Mouse (Mus musculus): Measurements from ENCODE around the gene Hivep2.

Hivep2 gene

DNA sequence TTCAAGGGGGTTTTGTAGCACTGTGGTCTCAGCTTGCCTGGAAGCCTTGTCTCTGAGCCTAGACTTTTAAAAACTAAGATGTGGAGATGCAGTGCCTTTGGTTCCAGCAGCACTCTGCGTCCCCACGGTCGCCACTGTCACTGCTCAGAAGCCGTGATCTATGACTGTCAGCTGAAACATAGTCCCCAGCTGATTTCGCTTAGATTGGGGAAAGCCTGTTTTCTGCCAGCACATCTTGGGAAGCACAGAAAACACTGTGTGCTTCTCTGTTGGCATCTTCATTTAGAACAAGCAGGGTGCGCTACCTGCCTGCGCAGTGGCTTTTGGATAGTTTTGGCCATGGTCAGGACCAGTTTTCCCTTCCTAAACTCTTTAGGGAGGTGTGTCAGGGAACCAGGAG lies 59.1 kb downstream of the Hivep2 start:
- DNase-seq = no peak

DNA sequence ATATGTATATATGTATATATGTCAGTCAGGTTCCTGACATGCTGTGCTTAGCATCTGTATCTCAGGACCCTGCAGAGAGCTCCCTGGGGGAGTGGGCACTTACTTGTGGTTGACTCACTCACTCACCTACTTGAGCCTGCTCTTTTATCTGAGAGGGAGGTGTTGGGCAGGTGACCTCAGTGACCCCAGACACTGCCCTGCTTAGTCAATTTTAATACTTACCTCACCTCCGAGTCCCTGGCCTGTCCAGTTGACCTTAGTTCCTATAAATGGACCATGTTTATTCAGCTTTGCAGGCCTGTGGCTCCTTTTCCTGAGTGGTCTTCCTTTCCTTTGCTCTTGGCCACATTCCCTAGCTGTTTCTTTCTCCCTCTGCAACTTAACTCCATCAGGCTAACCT lies 61.9 kb downstream of the Hivep2 start:
- no peak for DNase-seq

DNA sequence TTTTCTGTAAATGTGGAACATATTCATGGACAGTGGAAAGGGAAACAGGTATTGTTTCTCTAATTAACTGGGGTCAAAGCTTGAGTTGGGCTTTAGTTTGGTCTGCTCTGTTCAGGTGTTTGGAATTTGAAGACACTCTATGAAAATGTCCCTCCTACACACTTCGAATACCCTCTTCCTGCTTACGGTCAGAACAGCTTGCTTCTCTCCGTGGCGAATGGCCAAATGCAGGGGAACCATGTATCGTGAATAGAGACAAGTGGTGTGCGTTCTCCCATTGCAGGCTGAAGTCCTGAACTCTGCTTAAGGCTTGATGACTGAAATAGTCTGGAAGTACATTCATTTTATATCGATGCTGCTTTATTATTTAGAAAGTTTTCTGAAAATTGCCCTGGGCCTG lies 63.1 kb downstream of the Hivep2 start:
- no peak for DNase-seq

DNA sequence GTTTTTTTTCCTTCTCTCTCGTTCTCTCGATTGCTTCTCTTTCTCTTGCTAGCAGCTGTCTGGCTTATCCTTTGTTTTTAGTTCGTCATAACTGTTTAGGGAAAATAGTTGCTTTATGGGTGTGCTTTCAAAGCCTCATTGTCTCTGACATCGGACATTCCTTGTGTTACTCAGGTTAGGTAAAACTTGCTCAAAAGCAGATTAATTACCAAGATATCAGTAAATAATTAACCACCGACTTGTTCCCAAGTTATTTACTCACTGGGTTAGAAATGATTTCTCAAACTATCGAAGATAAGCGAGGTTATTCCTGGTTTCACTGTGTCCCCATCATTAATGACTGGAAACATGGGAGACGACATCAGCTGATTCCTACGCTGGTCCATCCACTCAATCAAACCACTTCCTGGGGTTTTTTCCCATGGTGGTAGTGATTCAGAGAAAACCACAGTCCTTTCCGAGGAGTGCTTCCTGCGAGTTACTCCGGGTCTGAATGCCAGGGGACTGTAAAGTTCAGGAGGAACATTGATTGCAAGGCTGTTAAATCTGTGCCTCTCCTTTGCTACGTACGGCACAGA lies 64.7 kb downstream of the Hivep2 start:
- DNase-seq = no peak

DNA sequence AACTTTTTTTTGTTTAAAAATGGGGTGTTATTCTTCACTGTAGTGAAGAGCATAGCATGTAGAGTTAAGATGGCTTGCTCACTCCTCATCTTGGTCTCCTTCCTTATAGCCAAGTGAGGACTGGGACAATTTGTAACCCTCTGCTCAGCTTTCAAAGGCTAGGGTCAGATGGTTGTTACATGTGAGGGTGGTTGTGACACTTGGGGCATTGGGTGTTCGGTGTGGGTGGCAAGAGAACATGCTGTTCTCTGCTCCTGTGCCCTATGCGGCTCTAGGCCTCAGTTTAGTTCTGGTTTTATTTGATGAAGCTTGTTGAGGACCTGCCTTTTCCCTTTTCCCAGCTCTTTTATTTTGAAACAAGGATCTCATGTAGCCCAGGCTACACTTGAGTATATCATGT lies 66.7 kb downstream of the Hivep2 start:
- DNase-seq = no peak

DNA sequence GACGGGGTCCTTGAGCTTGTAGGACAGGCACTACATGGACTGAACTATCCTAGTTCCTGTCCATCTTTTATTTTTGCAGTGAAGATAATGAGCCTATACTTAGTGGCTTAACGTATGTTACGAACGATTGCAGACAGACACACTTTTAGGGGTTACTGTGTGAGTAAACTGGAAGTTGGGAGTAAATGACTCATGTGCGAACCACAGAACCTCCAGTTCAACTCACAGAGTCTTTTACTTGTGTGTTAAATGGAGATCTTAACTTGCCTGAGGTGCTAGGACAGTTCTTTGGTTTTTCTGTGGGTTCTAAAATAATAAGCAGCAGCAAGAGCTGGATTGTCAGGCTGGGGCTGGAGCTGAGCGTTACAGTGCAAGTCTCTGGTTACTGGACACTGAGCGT lies 68.2 kb downstream of the Hivep2 start:
- DNase-seq = no peak

DNA sequence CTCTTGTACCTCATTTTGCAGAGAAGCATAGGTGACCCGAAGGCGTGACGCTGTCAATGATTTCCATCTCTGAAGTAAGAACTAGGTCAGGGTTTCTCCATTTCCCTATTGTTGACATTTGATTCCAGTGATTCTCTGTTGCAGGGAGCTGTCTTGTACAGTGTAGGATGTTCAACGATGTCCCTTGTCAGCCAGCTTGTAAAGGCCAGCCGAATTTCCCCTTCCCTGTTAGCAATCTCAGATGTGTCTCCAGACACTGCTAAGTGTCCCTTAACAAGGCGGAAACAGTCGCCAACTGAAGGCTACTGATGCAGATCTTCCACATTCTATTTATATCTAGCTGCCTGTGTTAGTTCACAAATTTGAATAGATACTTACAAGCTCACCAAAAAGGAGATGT lies 68.9 kb downstream of the Hivep2 start:
- peak; percentile 55 to 59 for DNase-seq

DNA sequence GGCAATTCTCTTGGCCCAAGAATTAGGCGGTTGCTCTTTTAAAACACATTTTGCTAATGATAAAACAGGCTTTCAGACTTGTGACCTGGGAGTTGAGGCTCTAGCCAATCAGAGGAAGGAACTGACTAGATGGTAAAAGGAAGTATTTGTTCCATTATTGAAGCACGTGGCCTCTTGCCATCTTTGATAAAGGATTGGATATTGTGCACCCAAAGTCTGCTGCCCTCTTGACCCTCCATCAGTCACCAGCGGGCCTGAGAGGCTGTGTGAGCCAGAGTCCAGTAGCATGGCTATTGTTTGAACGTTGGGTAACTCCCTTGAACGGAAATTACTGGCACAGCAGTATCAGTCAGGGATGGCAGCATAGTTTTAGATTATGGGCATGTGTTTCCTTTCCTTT lies 69.7 kb downstream of the Hivep2 start:
- no peak for DNase-seq

DNA sequence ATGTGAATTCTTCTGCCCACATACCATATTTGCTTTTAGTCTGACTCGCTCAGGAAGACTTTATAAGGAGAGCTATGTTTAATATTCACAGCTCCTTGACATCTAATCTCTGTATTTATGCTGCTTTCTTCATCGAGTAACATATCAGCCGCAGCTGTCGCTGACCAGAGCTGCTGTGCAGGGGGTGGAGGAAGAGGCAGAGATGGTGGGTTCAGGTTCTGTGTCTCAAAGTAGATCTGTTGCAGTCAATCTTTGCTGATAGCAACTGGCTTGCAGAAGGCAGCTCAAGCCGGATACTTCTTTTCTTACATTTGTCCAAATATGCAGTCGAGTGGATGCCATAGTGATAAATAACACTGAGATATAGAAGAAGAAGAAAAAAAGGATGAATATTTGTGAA lies 70.6 kb downstream of the Hivep2 start:
- no peak for DNase-seq

DNA sequence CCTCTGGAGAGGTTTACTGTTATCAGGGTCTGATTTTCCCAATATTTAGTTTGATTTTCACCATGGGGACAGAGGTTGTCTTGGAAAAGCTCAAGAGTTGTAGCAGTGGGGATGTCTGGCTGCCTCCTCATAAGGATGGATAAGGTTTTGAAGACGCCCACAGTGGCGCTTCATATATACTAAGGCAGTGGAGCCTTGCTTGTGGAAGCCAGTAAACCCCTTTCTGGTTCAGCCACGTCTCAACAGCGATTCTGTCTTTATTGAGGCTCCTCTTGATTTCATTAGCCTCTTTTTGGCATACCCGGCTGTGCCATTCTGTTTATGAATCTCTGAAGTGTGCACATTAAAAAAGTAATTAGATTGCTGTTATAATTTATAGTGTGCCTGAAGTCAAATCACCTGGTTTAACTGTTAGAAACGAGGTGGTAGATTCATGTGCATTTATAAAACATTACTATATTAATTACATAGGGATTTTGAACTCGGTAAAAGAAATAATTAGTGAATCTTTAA lies 72.2 kb downstream of the Hivep2 start:
- no peak for DNase-seq

DNA sequence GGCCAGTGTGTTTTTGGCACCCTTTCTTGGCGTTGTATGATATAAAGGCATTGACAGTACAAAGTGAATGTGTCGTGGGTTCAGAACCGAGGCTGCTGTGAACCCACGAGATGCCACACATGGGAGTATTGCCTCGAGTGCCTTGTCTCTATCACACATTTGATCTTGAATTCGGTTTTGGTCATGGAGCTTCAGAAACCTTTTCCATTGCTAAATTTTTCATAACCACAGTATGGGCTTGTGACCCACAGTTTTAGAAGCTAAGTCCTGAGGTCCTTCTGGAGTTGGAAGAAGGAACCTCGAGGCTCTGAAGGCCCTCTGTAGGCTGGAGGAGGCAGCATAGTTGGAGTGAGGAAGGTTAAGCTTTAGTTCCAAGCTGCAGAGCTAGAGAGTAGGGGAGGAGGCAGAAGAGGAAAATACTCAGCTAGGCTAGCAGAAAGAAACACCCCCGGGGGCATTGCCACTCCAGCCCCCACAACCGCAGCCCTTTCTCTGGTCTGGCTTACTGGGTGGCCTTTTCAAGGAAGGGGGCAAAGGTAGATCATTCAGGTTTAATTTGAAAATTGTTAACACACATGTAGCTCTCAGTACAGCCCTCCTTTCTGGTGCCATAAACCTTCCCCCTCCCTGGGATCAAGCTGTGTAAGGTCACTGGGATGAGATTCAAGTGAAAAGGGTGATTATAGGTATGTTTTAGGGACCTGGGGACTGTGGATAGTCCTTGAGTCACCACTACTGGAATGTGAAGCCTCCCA lies 75.0 kb downstream of the Hivep2 start:
- no peak for DNase-seq

DNA sequence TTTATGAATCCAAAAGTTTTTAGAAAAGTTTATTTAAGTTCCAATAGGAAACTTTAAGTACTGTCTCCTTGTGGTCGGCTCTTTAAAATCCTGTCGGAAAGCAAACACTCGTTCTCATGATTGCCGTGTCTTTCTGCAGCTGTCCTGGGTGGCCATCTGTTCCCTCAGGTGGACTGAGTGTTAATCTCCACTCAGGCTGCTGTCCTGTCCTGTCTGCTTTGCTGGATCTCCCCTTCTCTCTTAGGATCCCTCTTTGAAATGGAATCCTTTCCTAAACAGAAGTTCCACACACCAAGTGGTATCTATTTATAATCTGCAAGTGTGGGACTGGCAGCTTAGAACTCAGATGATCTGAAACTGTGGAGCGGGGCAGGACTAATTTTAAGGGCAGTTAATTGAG lies 75.7 kb downstream of the Hivep2 start:
- no peak for DNase-seq

DNA sequence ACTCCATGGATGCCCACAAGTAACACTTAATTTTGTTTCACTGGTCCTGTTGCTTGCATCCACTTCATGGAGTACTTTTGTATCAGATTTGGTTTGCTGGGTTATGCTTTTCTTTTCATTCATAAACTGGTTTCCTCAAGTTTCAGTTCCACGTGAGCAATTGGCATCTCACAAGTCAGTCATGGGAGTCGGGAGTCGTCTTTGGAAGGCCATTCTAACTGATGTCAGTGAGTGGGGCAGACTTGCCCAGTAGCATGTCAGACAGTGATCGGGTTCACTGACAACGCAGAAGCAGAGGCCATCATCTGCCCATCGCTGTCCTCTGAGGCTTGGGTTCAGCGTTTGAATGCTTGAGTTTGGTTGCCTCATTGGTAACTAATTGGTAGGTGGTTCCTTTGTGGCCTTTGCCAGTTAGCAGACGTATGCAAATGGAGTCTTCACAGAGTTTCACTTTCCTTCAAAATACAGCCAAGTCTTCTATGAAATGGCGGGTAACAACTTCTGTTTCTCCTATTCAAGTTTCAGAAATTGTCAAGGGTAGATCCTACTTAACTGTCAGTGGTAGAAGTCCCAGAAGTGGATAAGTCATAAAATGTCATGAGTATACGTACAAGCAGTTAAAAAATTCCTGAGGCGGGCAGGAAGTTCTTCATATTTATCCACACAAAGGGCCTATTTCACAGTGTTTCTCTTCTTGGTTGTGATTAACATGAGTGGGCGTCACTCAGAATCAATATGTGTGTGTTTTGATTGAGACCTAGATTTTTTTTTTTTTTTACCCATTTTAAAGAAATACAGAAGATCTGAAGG lies 76.9 kb downstream of the Hivep2 start:
- DNase-seq = peak; percentile 54 to 61

DNA sequence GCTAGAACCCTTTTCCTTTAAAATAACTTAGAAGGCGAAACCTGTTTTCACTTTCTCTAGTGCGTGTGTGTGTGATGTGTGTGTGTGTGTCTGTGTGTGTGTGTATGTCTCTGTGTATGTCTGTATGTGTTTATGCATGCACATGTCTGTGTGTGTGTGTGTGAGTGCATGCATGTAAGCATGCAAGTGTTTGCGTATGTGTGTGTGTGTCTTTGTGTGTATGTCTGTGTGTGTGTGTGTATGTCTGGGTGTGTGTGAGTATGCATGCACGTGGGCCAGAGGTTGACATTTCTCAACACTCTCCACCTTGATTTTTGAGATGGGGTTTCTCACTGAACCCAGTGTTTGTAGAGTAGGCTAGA lies 77.5 kb downstream of the Hivep2 start:
- DNase-seq = no peak

DNA sequence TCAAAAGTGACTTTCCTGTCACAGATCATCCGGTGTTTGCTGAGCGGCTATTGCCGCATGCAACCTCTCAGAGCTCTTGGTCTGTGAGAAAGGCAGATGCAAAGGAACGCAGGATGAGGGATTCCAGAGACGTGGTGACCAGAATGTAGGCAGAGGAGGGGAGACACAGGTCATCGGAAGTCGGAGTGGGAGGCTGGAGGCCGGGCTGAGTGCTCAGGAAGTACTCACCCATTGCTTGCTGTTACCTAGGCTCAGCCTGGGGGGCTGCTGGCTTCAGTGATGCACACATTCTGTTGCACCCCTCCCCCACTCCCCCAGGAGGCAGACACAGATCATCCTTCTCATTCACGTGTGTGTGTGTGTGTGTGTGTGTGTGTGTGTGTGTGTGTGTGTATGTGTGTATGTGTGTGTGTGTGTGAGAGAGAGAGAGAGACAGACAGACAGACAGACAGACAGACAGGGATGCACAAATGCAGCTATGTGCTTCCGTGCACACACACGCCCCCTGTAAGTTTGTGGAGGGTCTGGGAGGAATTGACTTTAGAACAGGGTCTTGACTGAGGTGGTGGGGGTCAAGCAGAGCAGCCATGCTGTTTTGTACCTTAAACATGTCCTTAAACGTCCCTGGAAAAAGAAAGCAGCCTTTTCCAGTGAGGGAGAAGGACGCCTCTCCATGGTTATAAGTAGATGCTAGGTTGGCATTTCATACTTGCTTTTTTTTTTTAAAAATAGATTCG lies 78.3 kb downstream of the Hivep2 start:
- DNase-seq = peak; percentile 57

DNA sequence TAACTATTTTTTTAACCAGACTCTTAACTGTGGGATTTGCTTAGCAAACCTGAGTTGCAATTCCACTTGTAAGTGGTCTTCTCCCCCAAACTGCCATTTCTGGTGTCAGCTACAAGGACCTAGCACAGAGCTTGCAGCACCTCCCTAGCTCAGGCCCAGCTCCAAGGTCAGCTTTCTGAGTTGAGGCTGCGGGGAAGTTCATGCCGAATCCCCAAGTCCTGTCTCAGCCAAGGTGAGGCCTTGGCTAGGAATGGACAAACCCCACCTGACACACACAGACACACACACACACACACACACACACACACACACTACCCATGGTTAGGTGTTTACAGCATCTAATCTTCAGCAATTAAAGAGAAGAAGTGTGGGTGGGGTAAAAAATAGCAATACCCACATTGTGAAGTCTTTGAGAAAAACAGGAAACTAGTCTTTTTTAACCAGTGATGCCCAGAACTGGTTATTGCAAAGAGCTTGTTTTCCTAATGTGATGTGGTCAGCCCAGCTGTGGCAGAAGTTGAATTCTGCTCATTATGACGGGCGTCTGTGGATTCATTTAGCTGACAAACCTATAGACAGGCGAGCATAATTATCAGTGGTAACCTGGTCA lies 79.0 kb downstream of the Hivep2 start:
- DNase-seq = peak; percentile 61 to 62

DNA sequence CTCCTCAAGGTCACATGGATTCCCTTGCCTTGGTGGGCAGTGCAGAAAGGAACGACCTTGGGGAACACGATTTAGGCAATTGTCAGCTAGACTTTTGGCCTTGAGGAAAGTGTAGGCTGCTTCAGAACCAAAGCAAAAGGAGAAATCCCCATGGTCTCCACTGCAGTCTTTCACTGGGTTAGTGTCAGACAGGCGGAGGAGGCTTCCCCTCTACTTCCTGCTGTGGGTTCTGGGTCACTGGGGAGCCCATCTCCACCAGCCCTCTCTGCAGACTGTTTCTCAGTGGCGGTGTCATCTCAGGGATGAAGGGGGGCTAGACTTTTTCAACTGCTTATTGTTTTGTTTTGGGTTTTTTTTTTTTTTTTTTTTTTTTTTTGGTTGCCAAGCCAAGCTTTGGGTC lies 79.9 kb downstream of the Hivep2 start:
- DNase-seq = peak; percentile 74 to 81

DNA sequence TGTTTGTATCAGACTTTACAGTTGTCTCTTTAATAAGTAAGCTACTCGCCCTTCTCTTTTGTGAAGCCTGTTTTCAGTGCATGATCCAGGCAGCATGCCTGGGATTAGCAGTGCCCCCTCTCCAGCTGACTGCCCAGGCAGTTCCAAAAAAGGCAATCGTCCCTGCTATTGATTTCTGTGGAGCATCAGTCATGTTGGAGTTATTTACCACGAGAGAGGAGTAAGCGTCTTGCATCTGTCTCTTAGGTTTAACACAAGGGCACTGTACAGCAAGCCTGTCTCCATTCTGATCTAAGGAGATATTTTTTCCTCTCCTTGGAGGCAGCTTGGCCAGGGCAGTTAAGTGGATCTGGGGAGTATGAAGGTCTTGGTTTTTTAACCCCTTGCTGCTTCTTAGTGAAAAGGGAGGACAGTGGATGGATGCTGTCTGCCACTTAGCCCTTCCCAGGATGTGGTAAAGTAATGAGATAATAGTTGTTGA lies 80.3 kb downstream of the Hivep2 start:
- DNase-seq = peak in 1 of 2 experiments; percentile 55

DNA sequence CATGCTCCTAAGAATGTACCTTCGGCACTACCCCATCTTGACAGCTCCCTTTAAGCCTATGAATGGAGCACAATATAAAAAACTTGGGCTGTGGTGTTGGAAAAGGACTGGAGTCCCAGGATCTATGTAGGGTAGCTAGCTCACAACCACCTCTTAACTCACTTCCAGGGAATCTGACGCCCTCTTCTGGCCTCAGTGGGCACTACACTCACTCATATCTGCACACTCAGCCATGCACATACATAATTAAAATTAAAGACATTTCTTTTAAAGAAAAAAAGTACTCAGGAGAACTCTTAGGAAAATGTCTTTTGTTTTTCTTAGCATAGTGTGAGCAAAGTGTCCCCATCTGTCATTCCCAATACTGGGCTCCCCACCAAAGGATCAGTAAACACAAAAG lies 81.1 kb downstream of the Hivep2 start:
- peak; percentile 73 to 74 for DNase-seq

DNA sequence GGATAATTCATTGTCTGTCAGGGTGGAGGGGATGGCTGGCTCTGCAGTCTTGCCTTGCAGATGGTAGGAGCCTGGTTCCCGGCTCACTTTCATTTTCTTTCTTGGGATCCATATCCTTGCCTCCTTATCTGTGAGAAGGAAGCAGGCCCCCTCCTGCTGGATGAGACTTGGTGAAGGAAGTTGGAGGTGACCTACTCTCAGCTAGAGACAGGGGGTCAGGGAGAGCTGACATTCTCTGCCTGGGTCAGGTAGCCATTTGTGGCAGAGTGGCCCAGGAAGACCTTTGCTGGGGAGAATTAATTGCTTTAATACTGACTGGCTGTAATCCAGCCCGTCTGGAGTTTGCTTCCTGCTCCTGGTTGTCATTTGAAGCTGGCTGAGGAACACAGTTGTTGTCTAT lies 81.8 kb downstream of the Hivep2 start:
- DNase-seq = no peak

DNA sequence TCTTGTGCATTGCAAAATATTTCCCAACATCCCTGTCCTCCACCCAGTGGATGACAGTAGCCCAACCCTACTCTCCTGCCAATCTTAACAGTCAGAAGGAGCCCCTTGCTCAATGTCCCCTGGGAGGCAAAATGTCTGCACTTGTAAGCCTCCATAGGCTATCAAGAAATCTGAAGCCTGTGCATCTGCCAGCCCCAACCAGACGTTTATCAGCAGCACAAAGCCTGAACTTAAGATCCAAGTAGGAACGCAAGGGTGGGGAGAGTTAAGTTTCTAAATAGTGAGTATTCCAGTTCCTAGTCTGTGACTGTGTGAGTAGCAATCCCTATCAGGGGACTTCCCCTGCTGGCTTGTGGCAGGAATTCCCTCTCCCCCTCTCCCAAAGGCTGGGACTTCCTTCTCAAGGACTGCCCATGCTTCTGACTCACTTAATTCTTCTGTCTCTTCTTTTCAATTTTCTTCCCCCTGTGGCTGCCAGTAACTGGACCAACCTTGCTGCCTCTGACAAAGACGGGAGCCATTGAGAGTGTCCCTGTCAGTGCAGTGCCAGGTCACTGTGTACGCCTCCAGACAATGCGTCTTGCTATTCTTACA lies 82.5 kb downstream of the Hivep2 start:
- DNase-seq = no peak

DNA sequence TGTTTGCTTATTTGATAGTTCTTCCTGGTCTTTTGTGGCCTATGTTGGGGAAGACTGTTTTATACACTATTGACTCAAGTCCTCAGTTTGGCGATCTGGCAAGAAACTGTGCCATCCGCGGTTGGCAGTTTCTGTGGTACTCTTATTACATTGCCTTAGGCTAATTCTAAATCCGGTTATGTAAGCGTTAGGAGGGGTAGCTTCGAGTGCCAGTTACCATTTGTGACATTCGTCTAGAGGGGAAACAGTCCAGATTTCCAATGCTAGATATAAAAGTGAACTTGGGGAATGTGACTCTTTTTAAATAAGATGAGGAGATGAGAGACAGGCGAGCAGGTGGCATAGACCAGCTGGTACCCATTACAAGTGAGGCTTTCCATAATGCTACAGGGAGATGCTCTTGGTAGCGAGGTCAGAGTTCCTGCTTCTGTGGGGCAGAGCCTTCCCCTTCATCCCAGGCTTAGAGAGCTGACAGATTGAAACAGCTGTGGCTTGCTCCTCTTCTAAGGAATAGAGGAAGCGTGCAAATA lies 83.1 kb downstream of the Hivep2 start:
- DNase-seq = no peak

Data from B cell, adult 2 months (primary cell).